Mouse (Mus musculus) forebrain, embryonic 13.5 days (tissue): ENCODE measurements around the gene Wdr70. TPM values are rescaled to one million over a fixed set of nuclear protein-coding genes. Genes with fewer than 3 reads are reported as not detected.

Experiments
- ATAC-seq: fragments of 200-750 bp; cut with Nextera tagmentation; 2 replicates; pipeline ENCODE4 v1.8.0; 2017
- H3K27ac ChIP-seq: fragments of 300-500 bp; sonication (generic); 2 replicates; pipeline ENCODE4 v1.5.1; 2015; ENCODE audit warnings: inconsistent platforms, mild to moderate bottlenecking, moderate library complexity
- H3K27me3 ChIP-seq: fragments of 300-500 bp; sonication (generic); 2 replicates; pipeline ENCODE4 v1.6.1; 2015; ENCODE audit warnings: mild to moderate bottlenecking, inconsistent platforms
- H3K36me3 ChIP-seq: fragments of 300-500 bp; sonication (generic); 2 replicates; pipeline ENCODE4 v1.6.1; 2015; ENCODE audit warnings: mild to moderate bottlenecking, inconsistent platforms; ENCODE audit not compliant: poor library complexity, severe bottlenecking
- H3K4me1 ChIP-seq: fragments of 300-500 bp; sonication (generic); 2 replicates; pipeline ENCODE4 v1.6.1; 2015; ENCODE audit warnings: inconsistent platforms
- H3K4me2 ChIP-seq: fragments of 300-500 bp; sonication (generic); 2 replicates; pipeline ENCODE4 v1.6.1; 2015; ENCODE audit warnings: inconsistent platforms, mild to moderate bottlenecking, moderate library complexity
- H3K4me3 ChIP-seq: fragments of 300-500 bp; sonication (generic); 2 replicates; pipeline ENCODE4 v1.5.1; 2015; ENCODE audit warnings: mild to moderate bottlenecking, inconsistent platforms
- H3K9ac ChIP-seq: fragments of 300-500 bp; sonication (generic); 2 replicates; pipeline ENCODE4 v1.6.1; 2015; ENCODE audit warnings: mild to moderate bottlenecking, inconsistent platforms
- H3K9me3 ChIP-seq: fragments of 300-500 bp; sonication (generic); replicated peaks from 2 replicates; pipeline ENCODE4 v1.6.1; 2016; ENCODE audit warnings: inconsistent platforms
- WGBS: fragments of 180-500 bp; shearing (Covaris S2); methylation state at CpG from one replicate; pipeline ENCODE4 v1.1.7; 2015; 5-methylcytosine and 5-hydroxymethylcytosine counted together
- polyA plus RNA-seq: library from polyadenylated mRNA; unstranded; fragments of >200 nt; fragmentation: Nextera tagmentation; extraction: Ambion mirVana; gene quantifications from 2 replicates; pipeline ENCODE4 v1.2.1, GENCODE M21; 2015

The Wdr70 gene
- polyA plus RNA-seq, 1 experiment from 2014 or later: 70.2 TPM

- no peaks in the 10 kb centered on the region for H3K9me3 ChIP-seq
- no peak overlapping the region for H3K4me2 ChIP-seq
- no peak for ATAC-seq
- H3K27ac ChIP-seq: no peak overlapping the region
- H3K4me3 ChIP-seq: no peak overlapping the region
- no peak overlapping the region for H3K9ac ChIP-seq
- 86% methylated on average over 10 of the region's 10 CpGs for WGBS
- H3K36me3 ChIP-seq: peaks cover 24% of the 10 kb centered on the region
- no peaks in the 10 kb centered on the region for H3K27me3 ChIP-seq
- H3K4me1 ChIP-seq: no peaks in the 10 kb centered on the region
Measured at GRCm38 (mm10) chr15:7878861-7879260, 220.1 kb downstream of the Wdr70 start.

DNA sequence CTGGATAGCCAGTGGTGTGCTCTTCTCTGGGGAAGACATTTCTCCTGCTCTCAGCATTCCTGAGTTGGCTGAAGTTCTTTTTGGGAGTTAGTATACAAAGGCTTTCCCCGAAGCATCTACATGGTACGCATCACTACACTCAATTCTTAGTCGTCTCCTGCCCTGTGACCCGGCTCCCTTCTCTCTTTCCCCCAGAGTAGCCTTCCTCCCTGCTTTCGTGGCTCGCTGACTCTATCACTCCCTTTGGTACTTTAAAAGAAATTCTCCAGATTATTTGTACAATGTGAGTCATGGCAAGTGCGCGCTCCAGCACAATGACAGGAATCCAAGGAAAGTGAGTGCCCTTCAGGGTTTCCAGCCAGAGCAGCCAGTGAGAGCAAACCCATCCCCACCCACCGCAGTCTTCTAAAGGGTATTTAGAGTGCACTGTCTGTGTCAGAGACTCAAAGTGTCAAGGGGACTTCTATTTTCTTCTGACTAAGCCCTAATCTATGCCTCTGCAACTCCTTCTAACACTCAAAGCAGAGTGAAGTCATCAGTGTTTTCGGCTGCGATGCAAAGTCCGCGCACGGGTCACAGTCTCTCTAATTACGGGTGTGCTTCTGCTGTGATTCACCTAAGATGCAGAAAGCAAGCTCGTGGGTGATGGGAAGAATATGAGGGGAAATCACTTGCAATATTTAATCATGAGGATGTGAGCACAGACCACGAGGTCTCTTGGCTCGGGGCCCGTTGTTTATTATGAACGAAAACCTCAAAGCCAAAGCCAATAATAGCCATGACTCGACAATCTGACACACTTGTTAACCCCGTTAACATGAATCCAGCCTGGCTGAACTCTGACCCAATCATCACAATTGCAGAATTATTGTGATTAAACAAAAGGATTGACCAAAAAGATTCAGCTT is 221.2 kb downstream of the Wdr70 start:
- Histone ChIP-seq H3K4me3 (no peak overlapping the region), H3K27me3 (no peaks in the 10 kb centered on the region), H3K9ac (no peak overlapping the region), H3K4me2 (no peak overlapping the region), H3K9me3 (no peaks in the 10 kb centered on the region), H3K4me1 (no peaks in the 10 kb centered on the region), H3K36me3 (peaks cover 20% of the 10 kb centered on the region), H3K27ac (no peak overlapping the region)
- WGBS: 58% methylated on average over 22 of the region's 22 CpGs
- peak; percentile 20; the same call in 1 of the 2 replicates for ATAC-seq

DNA sequence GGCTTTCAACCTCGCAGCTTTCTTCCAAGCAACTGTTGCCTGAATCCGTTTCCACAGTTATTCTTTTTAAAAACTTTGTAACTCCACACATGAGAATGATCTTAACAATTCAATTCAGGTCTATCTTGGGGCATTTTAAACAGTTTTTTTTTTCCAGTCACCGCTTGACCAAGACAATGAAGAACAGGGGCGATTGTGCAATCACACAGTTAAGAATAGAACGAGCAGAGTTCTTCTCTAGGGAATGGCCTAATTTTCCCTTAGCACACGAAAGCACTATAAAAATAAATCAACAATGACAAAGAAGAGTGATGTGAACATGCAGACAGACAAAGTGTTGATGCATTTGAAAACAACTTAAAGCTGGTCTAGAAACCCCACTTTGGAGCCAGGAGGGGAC is 223.1 kb downstream of the Wdr70 start:
- 77% methylated on average over 6 of the region's 6 CpGs for WGBS
- no peak overlapping the region for H3K9ac ChIP-seq
- no peak overlapping the region for H3K4me2 ChIP-seq
- peaks cover 9% of the 10 kb centered on the region for H3K36me3 ChIP-seq
- no peak overlapping the region for H3K4me3 ChIP-seq
- H3K27me3 ChIP-seq: no peaks in the 10 kb centered on the region
- no peaks in the 10 kb centered on the region for H3K9me3 ChIP-seq
- H3K4me1 ChIP-seq: no peaks in the 10 kb centered on the region
- no peak overlapping the region for H3K27ac ChIP-seq
- ATAC-seq: no peak

DNA sequence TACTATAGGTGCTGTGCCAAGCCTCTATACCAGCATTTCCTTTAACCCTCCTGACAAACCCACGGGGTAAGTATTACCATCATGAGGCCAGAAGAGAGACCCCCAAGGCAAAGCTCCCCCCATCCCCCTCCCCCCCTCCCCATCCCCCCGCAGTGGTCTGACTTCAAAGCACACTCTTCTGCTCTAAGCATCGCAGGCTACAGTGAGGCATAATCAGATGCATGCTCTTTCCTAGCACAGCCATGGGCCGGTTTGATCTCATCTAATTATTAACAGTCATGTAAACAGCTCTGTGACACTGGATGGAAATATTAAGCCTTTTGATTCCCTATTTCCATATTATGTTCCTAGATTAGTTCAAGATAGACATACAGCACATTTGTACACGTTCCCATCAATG is 226.5 kb downstream of the Wdr70 start:
- Histone ChIP-seq H3K4me3 (no peak overlapping the region), H3K4me1 (no peaks in the 10 kb centered on the region), H3K27ac (no peak overlapping the region), H3K36me3 (no peaks in the 10 kb centered on the region), H3K9me3 (no peaks in the 10 kb centered on the region), H3K4me2 (no peak overlapping the region), H3K9ac (no peak overlapping the region), H3K27me3 (no peaks in the 10 kb centered on the region)
- ATAC-seq: no peak
- WGBS: 60% methylated on average over 5 of the region's 5 CpGs

- Histone ChIP-seq H3K27me3 (no peaks in the 10 kb centered on the region), H3K9ac (no peak overlapping the region), H3K4me1 (no peaks in the 10 kb centered on the region), H3K27ac (no peak overlapping the region), H3K4me2 (no peak overlapping the region), H3K9me3 (no peaks in the 10 kb centered on the region), H3K4me3 (no peak overlapping the region), H3K36me3 (no peaks in the 10 kb centered on the region)
- no peak for ATAC-seq
- 91% methylated on average over 3 of the region's 3 CpGs for WGBS
Measured at GRCm38 (mm10) chr15:7865305-7865704, 233.7 kb downstream of the Wdr70 start.

DNA sequence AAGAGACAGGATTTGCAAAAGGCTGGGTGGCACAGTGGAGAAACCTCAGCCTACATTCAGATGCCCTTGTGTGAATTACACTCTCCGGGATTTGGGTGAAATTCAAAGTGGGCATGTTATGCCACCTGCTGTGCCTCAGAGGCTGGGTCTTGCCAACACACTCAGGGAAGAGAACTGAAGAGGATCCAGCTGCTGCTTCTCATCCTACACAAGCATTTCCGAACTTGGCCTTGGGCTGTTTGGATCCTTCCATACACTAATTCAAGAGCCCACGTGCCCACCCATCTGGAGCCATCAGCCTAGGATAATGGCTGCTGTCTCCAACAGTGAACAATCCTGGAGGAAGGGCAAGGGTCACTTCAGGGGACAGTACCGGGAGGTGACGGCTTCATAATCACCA is 235.7 kb downstream of the Wdr70 start:
- Histone ChIP-seq H3K27me3 (no peaks in the 10 kb centered on the region), H3K4me2 (no peak overlapping the region), H3K4me1 (no peaks in the 10 kb centered on the region), H3K9me3 (no peaks in the 10 kb centered on the region), H3K4me3 (no peak overlapping the region), H3K36me3 (no peaks in the 10 kb centered on the region), H3K27ac (no peak overlapping the region), H3K9ac (no peak overlapping the region)
- ATAC-seq: no peak
- 60% methylated on average over 5 of the region's 5 CpGs for WGBS

DNA sequence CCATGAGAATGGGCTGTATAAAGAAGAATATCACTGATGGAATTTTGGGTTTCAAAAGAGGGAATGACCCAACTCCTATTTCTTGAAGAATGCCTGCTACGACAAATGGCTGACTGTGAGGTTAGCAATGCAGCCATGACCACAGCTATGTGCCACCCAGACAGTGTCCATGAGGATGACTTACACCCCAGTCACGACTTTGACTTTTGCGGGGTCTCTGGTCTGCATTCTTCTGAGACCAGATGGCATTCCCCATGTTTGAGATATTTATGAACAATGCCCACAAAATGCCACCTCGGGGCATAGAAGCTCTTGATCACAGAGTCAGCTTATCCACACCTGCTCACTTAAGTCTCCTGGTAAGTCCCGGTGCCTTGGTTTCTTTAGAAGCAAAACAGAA is 236.1 kb downstream of the Wdr70 start:
- Histone ChIP-seq H3K4me2 (no peak overlapping the region), H3K4me3 (no peak overlapping the region), H3K27me3 (no peaks in the 10 kb centered on the region), H3K9ac (no peak overlapping the region), H3K4me1 (no peaks in the 10 kb centered on the region), H3K36me3 (no peaks in the 10 kb centered on the region), H3K9me3 (no peaks in the 10 kb centered on the region), H3K27ac (no peak overlapping the region)
- 93% methylated on average over 5 of the region's 5 CpGs for WGBS
- ATAC-seq: no peak

DNA sequence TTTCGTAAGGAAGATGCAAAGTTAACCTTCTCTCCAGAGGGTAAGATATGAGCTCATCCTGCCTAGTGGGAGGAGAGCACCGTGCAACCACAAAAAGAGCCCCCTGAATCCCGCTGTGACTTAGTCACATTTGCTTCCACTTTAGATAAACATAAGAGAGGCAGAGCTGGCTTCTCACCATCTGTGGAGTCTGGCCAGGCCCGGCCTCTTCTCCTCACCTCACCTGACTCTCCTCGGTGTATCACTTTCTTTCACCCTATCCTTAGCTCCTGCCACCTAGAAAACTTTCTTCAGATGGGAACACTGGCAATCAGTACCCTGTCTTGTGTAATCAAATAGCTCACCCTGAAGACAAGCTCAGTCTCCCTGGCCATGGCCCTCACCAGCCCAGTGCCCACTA is 240.2 kb downstream of the Wdr70 start:
- ATAC-seq: no peak
- no peak overlapping the region for H3K4me2 ChIP-seq
- WGBS: 80% methylated on average over 5 of the region's 5 CpGs
- H3K27me3 ChIP-seq: no peaks in the 10 kb centered on the region
- H3K9me3 ChIP-seq: no peaks in the 10 kb centered on the region
- no peaks in the 10 kb centered on the region for H3K36me3 ChIP-seq
- H3K27ac ChIP-seq: no peak overlapping the region
- no peak overlapping the region for H3K4me3 ChIP-seq
- no peak overlapping the region for H3K9ac ChIP-seq
- H3K4me1 ChIP-seq: no peaks in the 10 kb centered on the region

DNA sequence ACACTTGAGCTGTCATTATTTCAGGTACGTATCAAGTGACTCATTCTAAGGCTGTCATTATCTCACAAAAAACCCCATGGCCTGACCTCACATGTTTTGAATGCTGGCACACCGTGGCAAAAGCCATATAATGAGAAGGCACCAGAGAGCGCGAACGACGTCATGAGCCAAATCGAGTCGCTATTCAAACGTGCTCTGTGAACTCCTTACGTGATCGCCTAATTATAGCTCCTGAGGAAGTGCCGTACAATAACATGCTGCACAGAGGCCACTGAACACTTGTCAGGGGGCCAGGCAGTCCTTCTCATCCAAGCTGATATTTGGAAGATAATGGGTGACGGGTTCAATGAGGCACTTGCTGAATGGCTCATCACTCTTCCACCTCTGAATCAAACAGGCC is 241.6 kb downstream of the Wdr70 start:
- Histone ChIP-seq H3K27ac (no peak overlapping the region), H3K4me2 (no peak overlapping the region), H3K36me3 (no peaks in the 10 kb centered on the region), H3K27me3 (no peaks in the 10 kb centered on the region), H3K4me1 (no peaks in the 10 kb centered on the region), H3K4me3 (no peak overlapping the region), H3K9me3 (no peaks in the 10 kb centered on the region), H3K9ac (no peak overlapping the region)
- WGBS: 64% methylated on average over 13 of the region's 13 CpGs
- peak; percentile 38; the same call in 1 of the 2 replicates for ATAC-seq

DNA sequence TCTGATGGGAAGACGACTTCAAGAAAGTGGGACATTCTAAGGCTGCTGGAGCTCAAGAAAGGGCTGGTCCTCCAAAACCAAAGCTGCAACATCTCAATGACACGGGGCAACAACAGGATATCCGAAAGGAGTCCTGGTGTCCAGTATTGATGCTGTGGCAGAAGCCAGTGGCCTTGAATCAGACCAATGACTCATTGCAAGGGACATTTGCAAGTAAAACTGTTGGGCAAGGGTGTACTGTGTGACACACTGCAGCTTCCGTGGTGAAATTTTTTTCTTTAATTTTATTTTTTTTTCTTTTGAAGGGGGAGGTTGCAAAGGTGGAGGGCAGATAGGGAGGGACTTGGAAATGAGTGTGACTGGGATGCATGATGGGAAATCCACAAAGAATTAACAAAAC is 256.6 kb downstream of the Wdr70 start:
- Histone ChIP-seq H3K9ac (no peak overlapping the region), H3K27me3 (no peaks in the 10 kb centered on the region), H3K9me3 (no peaks in the 10 kb centered on the region), H3K36me3 (no peaks in the 10 kb centered on the region), H3K4me1 (no peaks in the 10 kb centered on the region), H3K4me3 (no peak overlapping the region), H3K27ac (no peak overlapping the region), H3K4me2 (no peak overlapping the region)
- 88% methylated on average over 4 of the region's 4 CpGs for WGBS
- no peak for ATAC-seq

- H3K4me3 ChIP-seq: no peak overlapping the region
- no peak for ATAC-seq
- H3K4me2 ChIP-seq: no peak overlapping the region
- no peaks in the 10 kb centered on the region for H3K9me3 ChIP-seq
- H3K4me1 ChIP-seq: no peaks in the 10 kb centered on the region
- no peaks in the 10 kb centered on the region for H3K27me3 ChIP-seq
- H3K9ac ChIP-seq: no peak overlapping the region
- no peaks in the 10 kb centered on the region for H3K36me3 ChIP-seq
- H3K27ac ChIP-seq: no peak overlapping the region
- WGBS: 78% methylated on average over 1 of the region's 1 CpGs
Measured at GRCm38 (mm10) chr15:7841664-7842063, 257.3 kb downstream of the Wdr70 start.

- 86% methylated on average over 7 of the region's 7 CpGs for WGBS
- no peaks in the 10 kb centered on the region for H3K9me3 ChIP-seq
- no peak overlapping the region for H3K9ac ChIP-seq
- no peaks in the 10 kb centered on the region for H3K4me1 ChIP-seq
- no peaks in the 10 kb centered on the region for H3K36me3 ChIP-seq
- no peak for ATAC-seq
- no peaks in the 10 kb centered on the region for H3K27me3 ChIP-seq
- no peak overlapping the region for H3K4me2 ChIP-seq
- H3K27ac ChIP-seq: no peak overlapping the region
- no peak overlapping the region for H3K4me3 ChIP-seq
Measured at GRCm38 (mm10) chr15:7838921-7839309, 260.1 kb downstream of the Wdr70 start.
